Mouse (Mus musculus): ENCODE results near the gene Fcgr3. TPM values are rescaled to one million over a fixed set of nuclear protein-coding genes. Genes with fewer than 3 reads are reported as not detected.

Fcgr3 gene
- polyA plus RNA-seq, 1 experiment = 0.78 TPM

DNA sequence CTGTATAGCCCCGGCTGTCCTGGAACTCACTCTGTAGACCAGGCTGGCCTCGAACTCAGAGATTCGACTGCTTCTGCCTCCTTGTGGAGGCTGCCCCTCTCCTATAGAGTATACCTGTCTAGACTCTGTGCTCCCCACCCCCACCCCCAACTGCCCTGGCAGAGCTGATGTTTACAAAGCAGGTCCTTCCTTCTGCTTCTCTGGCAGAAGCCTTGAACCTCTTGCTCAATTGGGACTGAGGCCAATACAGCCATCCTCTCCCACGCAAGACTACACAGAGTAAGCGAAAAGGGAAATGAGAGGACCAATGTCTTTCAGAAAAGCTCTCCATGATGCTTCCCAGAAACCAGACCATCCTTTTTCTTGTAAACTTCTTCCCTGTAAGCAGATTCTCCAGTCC is 7.5 kb downstream of the Fcgr3 start:
- Histone ChIP-seq H3K36me3 (ENCODE audit: control insufficient read depth, insufficient read depth, low read length, poor library complexity, severe bottlenecking) (no peaks in the 10 kb centered on the region), H3K27me3 (ENCODE audit: control insufficient read depth, insufficient read depth, low read length, poor library complexity, severe bottlenecking) (no peaks in the 10 kb centered on the region), H3K9ac (ENCODE audit: low read depth, poor library complexity, severe bottlenecking) (no peak overlapping the region), H3K4me1 (ENCODE audit: control insufficient read depth, insufficient read depth, low read length) (peaks cover 4% of the 10 kb centered on the region), H3K27ac (ENCODE audit: insufficient read depth, low read length) (no peak overlapping the region), H3K4me3 (ENCODE audit: low read depth, low read length) (no peak overlapping the region), H3K9me3 (replicated peaks; ENCODE audit: control insufficient read depth, insufficient read depth, low read length, poor library complexity, severe bottlenecking) (no peaks in the 10 kb centered on the region; the same call in 1 of the 2 replicates)
- TF ChIP-seq POLR2A (IDR thresholded peaks at IDR 0.05; ENCODE audit: insufficient read depth, low read length) (no peak), EP300 (IDR thresholded peaks at IDR 0.05; ENCODE audit: insufficient read depth, low read depth, low read length) (no peak), CTCF (IDR thresholded peaks at IDR 0.05; ENCODE audit: low read depth, low read length) (no peak)

DNA sequence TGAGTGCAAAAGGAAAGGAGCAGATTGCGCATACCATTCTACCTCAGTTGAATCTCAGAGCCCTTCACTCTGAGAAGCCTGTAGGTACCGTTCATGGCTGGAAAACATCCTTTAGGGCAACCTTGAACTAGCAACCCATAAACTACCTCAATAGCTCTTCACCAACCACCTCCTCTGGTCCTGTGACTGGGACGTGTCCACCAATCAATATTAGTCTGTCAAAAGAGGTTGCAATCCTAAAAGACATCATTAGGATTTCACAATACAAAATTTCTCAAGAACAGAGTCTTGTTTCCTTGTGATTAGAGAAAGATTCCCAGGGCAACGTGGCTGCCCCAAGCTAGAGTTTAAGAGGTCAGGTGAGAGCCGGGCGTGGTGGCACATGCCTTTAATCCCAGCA is 11.4 kb downstream of the Fcgr3 start:
- no peak for TF ChIP-seq CTCF (IDR thresholded peaks at IDR 0.05; ENCODE audit: low read depth, low read length)
- TF ChIP-seq POLR2A (IDR thresholded peaks at IDR 0.05; ENCODE audit: insufficient read depth, low read length) = no peak
- TF ChIP-seq EP300 (IDR thresholded peaks at IDR 0.05; ENCODE audit: insufficient read depth, low read depth, low read length) = no peak
- H3K27ac ChIP-seq (ENCODE audit: insufficient read depth, low read length) = no peak overlapping the region
- H3K9me3 ChIP-seq (replicated peaks; ENCODE audit: control insufficient read depth, insufficient read depth, low read length, poor library complexity, severe bottlenecking) = no peaks in the 10 kb centered on the region

DNA sequence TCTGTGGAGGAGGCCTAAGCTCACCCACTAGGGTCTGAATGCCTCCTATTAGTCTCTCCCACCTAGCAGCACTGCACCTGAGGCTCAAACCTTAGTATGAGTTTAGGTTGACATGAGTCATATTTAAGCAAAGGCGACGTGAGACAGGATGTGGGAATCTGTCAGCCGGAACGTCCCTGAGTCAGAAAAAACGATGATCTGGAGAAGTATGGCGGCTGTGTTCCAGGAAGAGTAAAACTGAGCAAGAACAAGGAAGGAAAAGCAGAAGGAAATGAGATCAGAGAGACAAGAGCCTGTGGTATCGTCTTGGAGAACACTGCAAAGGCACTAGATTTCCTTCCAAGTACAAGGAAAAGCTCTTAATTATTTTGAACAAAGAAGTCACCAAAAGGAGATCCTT is 14.0 kb downstream of the Fcgr3 start:
- TF ChIP-seq EP300 (IDR thresholded peaks at IDR 0.05; ENCODE audit: insufficient read depth, low read depth, low read length) = no peak
- TF ChIP-seq CTCF (IDR thresholded peaks at IDR 0.05; ENCODE audit: low read depth, low read length) = no peak
- TF ChIP-seq POLR2A (IDR thresholded peaks at IDR 0.05; ENCODE audit: insufficient read depth, low read length) = no peak
- Histone ChIP-seq H3K9me3 (replicated peaks; ENCODE audit: control insufficient read depth, insufficient read depth, low read length, poor library complexity, severe bottlenecking) (no peaks in the 10 kb centered on the region), H3K27ac (ENCODE audit: insufficient read depth, low read length) (no peak overlapping the region), H3K4me1 (ENCODE audit: control insufficient read depth, insufficient read depth, low read length) (peaks cover 2% of the 10 kb centered on the region), H3K36me3 (ENCODE audit: control insufficient read depth, insufficient read depth, low read length, poor library complexity, severe bottlenecking) (no peaks in the 10 kb centered on the region), H3K27me3 (ENCODE audit: control insufficient read depth, insufficient read depth, low read length, poor library complexity, severe bottlenecking) (no peaks in the 10 kb centered on the region), H3K4me3 (ENCODE audit: low read depth, low read length) (no peak overlapping the region), H3K9ac (ENCODE audit: low read depth, poor library complexity, severe bottlenecking) (no peak overlapping the region)

More for the DNA sequence above, 11.4 kb downstream of the Fcgr3 start:
- H3K4me3 ChIP-seq (ENCODE audit: low read depth, low read length) = no peak overlapping the region
- no peak overlapping the region for H3K9ac ChIP-seq (ENCODE audit: low read depth, poor library complexity, severe bottlenecking)
- no peaks in the 10 kb centered on the region for H3K27me3 ChIP-seq (ENCODE audit: control insufficient read depth, insufficient read depth, low read length, poor library complexity, severe bottlenecking)
- H3K36me3 ChIP-seq (ENCODE audit: control insufficient read depth, insufficient read depth, low read length, poor library complexity, severe bottlenecking) = no peaks in the 10 kb centered on the region
- H3K4me1 ChIP-seq (ENCODE audit: control insufficient read depth, insufficient read depth, low read length) = peaks cover 4% of the 10 kb centered on the region

DNA sequence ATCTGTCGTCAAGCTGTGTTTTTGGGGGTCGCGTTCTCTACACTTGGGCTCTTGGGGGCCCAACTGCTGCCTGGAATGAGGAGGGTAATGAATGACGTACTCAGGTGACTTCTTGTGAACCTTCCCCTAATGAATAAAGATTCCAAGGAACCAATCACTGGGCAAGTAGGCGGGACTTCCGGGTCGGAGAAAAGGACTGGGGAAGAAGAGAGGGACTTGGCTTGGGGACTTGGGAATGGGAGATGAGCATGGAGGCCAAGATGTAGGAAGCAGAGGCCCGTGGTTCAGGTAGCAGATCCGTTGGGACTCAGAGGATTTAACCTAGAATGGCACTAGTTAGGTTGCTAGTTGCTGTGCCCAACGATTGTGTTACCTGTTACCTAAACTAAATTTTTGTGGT is 15.5 kb downstream of the Fcgr3 start:
- no peaks in the 10 kb centered on the region for H3K27me3 ChIP-seq (ENCODE audit: control insufficient read depth, insufficient read depth, low read length, poor library complexity, severe bottlenecking)
- H3K9ac ChIP-seq (ENCODE audit: low read depth, poor library complexity, severe bottlenecking) = peak overlapping the region; percentile 86
- peak overlapping the region; percentile 78 for H3K4me3 ChIP-seq (ENCODE audit: low read depth, low read length)
- TF ChIP-seq EP300 (IDR thresholded peaks at IDR 0.05; ENCODE audit: insufficient read depth, low read depth, low read length) = 0 out of 2 replicates have a peak, but pooled peaks have one; percentile 25
- TF ChIP-seq CTCF (IDR thresholded peaks at IDR 0.05; ENCODE audit: low read depth, low read length) = no peak
- peak; percentile 98 for TF ChIP-seq POLR2A (IDR thresholded peaks at IDR 0.05; ENCODE audit: insufficient read depth, low read length)
- no peaks in the 10 kb centered on the region for H3K9me3 ChIP-seq (replicated peaks; ENCODE audit: control insufficient read depth, insufficient read depth, low read length, poor library complexity, severe bottlenecking)
- H3K4me1 ChIP-seq (ENCODE audit: control insufficient read depth, insufficient read depth, low read length) = peaks cover 2% of the 10 kb centered on the region
- peak overlapping the region; percentile 45; the same call in 1 of the 2 replicates for H3K27ac ChIP-seq (ENCODE audit: insufficient read depth, low read length)
- no peaks in the 10 kb centered on the region for H3K36me3 ChIP-seq (ENCODE audit: control insufficient read depth, insufficient read depth, low read length, poor library complexity, severe bottlenecking)

DNA sequence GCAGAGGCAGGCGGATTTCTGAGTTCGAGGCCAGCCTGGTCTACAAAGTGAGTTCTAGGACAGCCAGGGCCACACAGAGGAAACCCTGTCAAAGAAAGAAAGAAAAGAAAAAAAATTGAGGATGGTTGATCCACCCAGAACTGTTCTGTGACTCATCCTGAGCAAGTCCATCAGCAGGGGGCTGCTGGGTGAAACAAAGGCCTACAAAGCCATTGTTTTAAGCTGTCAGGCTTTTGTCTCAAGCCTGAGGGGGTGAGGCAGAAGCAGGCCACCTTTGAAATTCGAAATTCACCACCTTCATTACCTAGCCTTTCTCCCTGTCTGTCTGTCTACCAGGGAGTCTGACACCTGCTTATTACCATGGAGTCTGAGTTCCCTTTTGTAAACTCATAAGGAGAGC is 18.2 kb downstream of the Fcgr3 start:
- TF ChIP-seq EP300 (IDR thresholded peaks at IDR 0.05; ENCODE audit: insufficient read depth, low read depth, low read length) (no peak), POLR2A (IDR thresholded peaks at IDR 0.05; ENCODE audit: insufficient read depth, low read length) (no peak), CTCF (IDR thresholded peaks at IDR 0.05; ENCODE audit: low read depth, low read length) (no peak)
- Histone ChIP-seq H3K4me3 (ENCODE audit: low read depth, low read length) (no peak overlapping the region), H3K4me1 (ENCODE audit: control insufficient read depth, insufficient read depth, low read length) (peaks cover 2% of the 10 kb centered on the region), H3K27ac (ENCODE audit: insufficient read depth, low read length) (peak overlapping the region; percentile 71), H3K27me3 (ENCODE audit: control insufficient read depth, insufficient read depth, low read length, poor library complexity, severe bottlenecking) (no peaks in the 10 kb centered on the region), H3K36me3 (ENCODE audit: control insufficient read depth, insufficient read depth, low read length, poor library complexity, severe bottlenecking) (no peaks in the 10 kb centered on the region), H3K9me3 (replicated peaks; ENCODE audit: control insufficient read depth, insufficient read depth, low read length, poor library complexity, severe bottlenecking) (no peaks in the 10 kb centered on the region), H3K9ac (ENCODE audit: low read depth, poor library complexity, severe bottlenecking) (no peak overlapping the region)

DNA sequence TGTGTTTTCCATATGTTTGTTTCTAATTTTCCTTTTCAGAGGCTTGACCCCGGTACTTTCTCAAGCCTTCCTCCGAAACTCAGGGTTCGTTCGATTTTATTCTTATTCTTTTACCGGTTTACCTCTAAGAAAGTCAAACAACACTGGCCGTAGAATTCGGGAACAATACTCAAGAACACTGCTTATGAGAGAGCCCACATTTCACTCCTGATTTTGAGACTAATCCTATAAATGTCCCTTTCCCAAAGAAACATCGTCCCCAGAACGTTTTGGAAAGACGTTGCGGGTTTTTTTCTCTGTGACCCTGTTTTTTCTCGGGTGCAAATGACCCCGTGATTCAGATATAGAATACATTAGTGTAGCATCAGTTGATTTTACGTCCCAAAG is 19.7 kb downstream of the Fcgr3 start:
- no peak overlapping the region for H3K27ac ChIP-seq (ENCODE audit: insufficient read depth, low read length)
- H3K27me3 ChIP-seq (ENCODE audit: control insufficient read depth, insufficient read depth, low read length, poor library complexity, severe bottlenecking) = no peaks in the 10 kb centered on the region
- no peak for TF ChIP-seq CTCF (IDR thresholded peaks at IDR 0.05; ENCODE audit: low read depth, low read length)
- no peak for TF ChIP-seq POLR2A (IDR thresholded peaks at IDR 0.05; ENCODE audit: insufficient read depth, low read length)
- no peak for TF ChIP-seq EP300 (IDR thresholded peaks at IDR 0.05; ENCODE audit: insufficient read depth, low read depth, low read length)
- H3K9me3 ChIP-seq (replicated peaks; ENCODE audit: control insufficient read depth, insufficient read depth, low read length, poor library complexity, severe bottlenecking) = no peaks in the 10 kb centered on the region
- no peaks in the 10 kb centered on the region for H3K36me3 ChIP-seq (ENCODE audit: control insufficient read depth, insufficient read depth, low read length, poor library complexity, severe bottlenecking)
- peak overlapping the region; percentile 86; the same call in 1 of the 2 replicates for H3K4me3 ChIP-seq (ENCODE audit: low read depth, low read length)
- H3K4me1 ChIP-seq (ENCODE audit: control insufficient read depth, insufficient read depth, low read length) = no peaks in the 10 kb centered on the region
- H3K9ac ChIP-seq (ENCODE audit: low read depth, poor library complexity, severe bottlenecking) = peak overlapping the region; percentile 67
